Comparison of ENCODE assay signal across 19 mouse cellular contexts in the genomic region with DNA sequence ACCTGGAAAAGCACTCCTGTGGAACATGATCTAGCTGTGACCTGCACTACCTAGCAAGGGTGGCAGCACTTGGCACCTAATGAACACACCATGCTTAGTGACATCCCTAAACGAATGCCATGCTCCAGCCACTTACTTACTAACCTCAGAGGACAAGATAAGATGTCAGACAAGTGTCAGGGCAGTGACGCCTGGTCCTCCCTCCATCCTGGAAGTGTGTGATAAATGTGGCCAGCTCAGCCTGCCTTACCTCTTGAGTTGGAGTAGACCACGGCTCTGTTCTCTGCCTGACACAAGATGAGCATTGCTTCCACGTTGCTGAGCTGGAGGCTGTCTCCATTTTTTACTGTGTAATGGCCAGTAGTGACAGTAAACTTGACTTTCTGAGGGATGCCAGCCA.
"Had no signal": no experiment of that assay in that cellular context is flagged by ENCODE, and none has a peak within 500 bp of the region (broad histone marks: within the 10 kb centered on the region; RNA-seq: fewer than 3 reads in every experiment).

No protein-coding gene starts in this region.

- H3K27ac ChIP-seq: layer of hippocampus, adult 2 months; lung, embryonic 15.5 days; midbrain, embryonic 12.5 days; midbrain, embryonic 15.5 days; neural tube, embryonic 12.5 days; neural tube, embryonic 15.5 days had no signal

- ATAC-seq: inflammation-experienced regulatory T-cells, adult 6 months; intestine, embryonic 16.5 days; midbrain, embryonic 15.5 days had no signal

- H3K27me3 ChIP-seq: lung, embryonic 15.5 days; midbrain, embryonic 12.5 days; midbrain, embryonic 15.5 days; neural tube, embryonic 12.5 days; neural tube, embryonic 15.5 days had no signal

- H3K4me2 ChIP-seq: lung, embryonic 15.5 days; midbrain, embryonic 12.5 days; midbrain, embryonic 15.5 days; neural tube, embryonic 12.5 days; neural tube, embryonic 15.5 days had no signal

- DNase-seq: kidney, adult 18-20 months; kidney, adult 9 months; kidney, postnatal 14 days; kidney, postnatal 4 days; layer of hippocampus, adult 9-11 months; lung, adult 18-20 months; lung, postnatal 10 days; lung, postnatal 36 days; retina, postnatal 1 day; right cerebral cortex, postnatal 25 days; thymus, postnatal 4 days had no signal

- H3K4me1 ChIP-seq: lung, embryonic 15.5 days; midbrain, embryonic 12.5 days; midbrain, embryonic 15.5 days; neural tube, embryonic 12.5 days; neural tube, embryonic 15.5 days had no signal

- H3K4me3 ChIP-seq: layer of hippocampus, adult 2 months; lung, embryonic 15.5 days; midbrain, embryonic 12.5 days; midbrain, embryonic 15.5 days; neural tube, embryonic 12.5 days; neural tube, embryonic 15.5 days had no signal

- H3K9ac ChIP-seq: lung, embryonic 15.5 days; midbrain, embryonic 12.5 days; midbrain, embryonic 15.5 days; neural tube, embryonic 12.5 days; neural tube, embryonic 15.5 days had no signal

- H3K9me3 ChIP-seq: lung, embryonic 15.5 days; midbrain, embryonic 12.5 days; midbrain, embryonic 15.5 days; neural tube, embryonic 12.5 days; neural tube, embryonic 15.5 days had no signal
